Mouse (Mus musculus) liver, adult 2 months (tissue): ENCODE measurements around the gene Unkl. TPM values are rescaled to one million over a fixed set of nuclear protein-coding genes. Genes with fewer than 3 reads are reported as not detected.

Experiments used
- DNase-seq: peaks from one replicate; pipeline ENCODE4 v3.0.0-alpha.2; 2011; ENCODE audit warnings: low read depth, low spot score; ENCODE audit errors: extremely low read depth
- H3K27ac ChIP-seq: fragments of 200-500 bp; replicated peaks from 2 replicates; pipeline ENCODE4 v1.5.1; 2012; ENCODE audit warnings: low read depth, mild to moderate bottlenecking, control low read depth, inconsistent platforms, low read length; ENCODE audit not compliant: insufficient read depth
- H3K27me3 ChIP-seq: fragments of 200-500 bp; 2 replicates; pipeline ENCODE4 v1.6.1; 2012; ENCODE audit warnings: mild to moderate bottlenecking, moderate library complexity, low read length, inconsistent platforms; ENCODE audit not compliant: control insufficient read depth, insufficient read depth
- H3K36me3 ChIP-seq: fragments of 200-500 bp; 2 replicates; pipeline ENCODE4 v1.6.1; 2012; ENCODE audit warnings: low read length, inconsistent platforms; ENCODE audit not compliant: control insufficient read depth, insufficient read depth
- H3K4me1 ChIP-seq: fragments of 200-500 bp; 2 replicates; pipeline ENCODE4 v1.6.1; 2011; ENCODE audit warnings: low read length; ENCODE audit not compliant: control insufficient read depth, insufficient read depth
- H3K4me3 ChIP-seq: fragments of 200-500 bp; 2 replicates; pipeline ENCODE4 v1.5.1; 2011; ENCODE audit warnings: low read depth, mild to moderate bottlenecking, control low read depth, low read length, moderate library complexity; ENCODE audit not compliant: insufficient read depth
- H3K79me2 ChIP-seq: fragments of 200-500 bp; 2 replicates; pipeline ENCODE4 v1.6.1; 2012; ENCODE audit warnings: inconsistent platforms, mild to moderate bottlenecking, low read length, moderate library complexity; ENCODE audit not compliant: control insufficient read depth, insufficient read depth
- H3K9ac ChIP-seq: fragments of 200-500 bp; 2 replicates; pipeline ENCODE4 v1.6.1; 2012; ENCODE audit warnings: low read depth, mild to moderate bottlenecking, control low read depth, inconsistent platforms, low read length
- CTCF ChIP-seq: fragments of 200-500 bp; IDR thresholded peaks from 2 replicates; pipeline ENCODE4 v1.5.1; 2011; ENCODE audit warnings: low read depth, low read length, control low read depth
- POLR2A ChIP-seq: fragments of 200-500 bp; IDR thresholded peaks from 2 replicates; pipeline ENCODE4 v1.6.1; 2011; ENCODE audit warnings: low read length, control low read depth; ENCODE audit not compliant: insufficient read depth; ENCODE audit errors: extremely low read depth
- WGBS: fragments of 180-500 bp; shearing (Covaris S2); methylation state at CpG from one replicate; pipeline ENCODE4 v1.1.7; 2018; 5-methylcytosine and 5-hydroxymethylcytosine counted together
- polyA plus RNA-seq: library from polyadenylated mRNA; depleted of rRNA; stranded (reverse); fragments of >200 nt; gene quantifications from 2 replicates; pipeline ENCODE4 v1.2.3, GENCODE M21; 2012
- total RNA-seq: library from RNA; depleted of rRNA; stranded (reverse); fragments of >200 nt; gene quantifications from 2 replicates; pipeline ENCODE4 v1.2.3, GENCODE M21; 2014

The Unkl gene
- total and polyA plus RNA-seq, 2 experiments = 9.4 to 28.0 TPM

DNA sequence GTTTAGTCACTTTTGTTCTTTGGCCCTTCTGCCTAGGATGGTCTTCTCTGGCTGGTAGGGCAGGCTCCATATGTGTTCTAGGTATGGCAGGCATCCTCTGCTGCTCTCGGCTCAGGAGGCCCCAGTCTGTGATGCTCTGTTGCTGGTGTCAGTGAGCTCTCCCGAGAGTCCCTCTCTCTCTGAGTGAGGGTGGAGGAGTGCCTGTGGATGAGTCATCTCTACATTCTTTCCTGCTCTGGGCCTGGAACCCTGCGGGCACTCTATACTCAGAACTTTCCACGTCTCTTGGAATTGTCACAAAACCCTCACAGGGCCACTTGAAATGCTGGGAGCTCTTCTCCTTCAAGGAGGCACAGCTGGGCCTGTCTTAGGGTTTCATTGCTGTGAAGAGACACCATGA lies 23.5 kb downstream of the Unkl start:
- TF ChIP-seq POLR2A = no peak
- TF ChIP-seq CTCF = no peak
- Histone ChIP-seq H3K4me1 (no peaks in the 10 kb centered on the region), H3K79me2 (no peaks in the 10 kb centered on the region), H3K27me3 (no peaks in the 10 kb centered on the region), H3K9ac (no peak overlapping the region), H3K36me3 (peaks cover 20% of the 10 kb centered on the region), H3K4me3 (no peak overlapping the region), H3K27ac (no peak overlapping the region)
- 89% methylated on average over 4 of the region's 4 CpGs for WGBS
- no peak for DNase-seq

DNA sequence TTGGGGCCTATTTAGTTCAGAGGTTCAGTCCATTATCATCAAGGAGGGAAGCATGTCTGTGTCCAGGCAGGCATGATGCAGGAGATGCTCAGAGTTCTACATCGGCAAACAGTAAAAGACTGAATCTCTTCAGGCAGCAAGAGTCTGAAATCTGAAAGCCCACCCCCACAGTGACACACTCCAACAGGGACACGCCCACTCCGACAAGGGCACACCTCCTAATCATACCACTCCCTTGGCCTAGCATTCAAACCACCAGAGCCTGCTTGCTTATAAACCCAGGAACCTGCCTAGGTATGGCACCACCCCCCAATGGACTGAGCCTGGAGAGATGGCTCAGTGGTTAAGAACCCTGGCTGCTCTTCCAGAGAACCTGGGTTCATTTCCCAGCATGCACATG lies 27.2 kb downstream of the Unkl start:
- Histone ChIP-seq H3K27ac (no peak overlapping the region), H3K27me3 (no peaks in the 10 kb centered on the region), H3K9ac (no peak overlapping the region), H3K79me2 (no peaks in the 10 kb centered on the region), H3K36me3 (peaks cover 12% of the 10 kb centered on the region), H3K4me3 (no peak overlapping the region), H3K4me1 (no peaks in the 10 kb centered on the region)
- no peak for TF ChIP-seq CTCF
- no peak for TF ChIP-seq POLR2A
- 90% methylated on average over 3 of the region's 3 CpGs for WGBS
- DNase-seq = no peak

- Histone ChIP-seq H3K4me1 (peaks cover 17% of the 10 kb centered on the region), H3K4me3 (no peak overlapping the region), H3K9ac (no peak overlapping the region), H3K27ac (no peak overlapping the region), H3K36me3 (peaks cover 5% of the 10 kb centered on the region), H3K79me2 (peaks cover 12% of the 10 kb centered on the region; the same call in 1 of the 2 replicates), H3K27me3 (no peaks in the 10 kb centered on the region)
- no peak for TF ChIP-seq POLR2A
- no peak for TF ChIP-seq CTCF
- 94% methylated on average over 9 of the region's 9 CpGs for WGBS
- DNase-seq = no peak
Measured at GRCm38 (mm10) chr17:25218967-25219366, 30.8 kb downstream of the Unkl start.

DNA sequence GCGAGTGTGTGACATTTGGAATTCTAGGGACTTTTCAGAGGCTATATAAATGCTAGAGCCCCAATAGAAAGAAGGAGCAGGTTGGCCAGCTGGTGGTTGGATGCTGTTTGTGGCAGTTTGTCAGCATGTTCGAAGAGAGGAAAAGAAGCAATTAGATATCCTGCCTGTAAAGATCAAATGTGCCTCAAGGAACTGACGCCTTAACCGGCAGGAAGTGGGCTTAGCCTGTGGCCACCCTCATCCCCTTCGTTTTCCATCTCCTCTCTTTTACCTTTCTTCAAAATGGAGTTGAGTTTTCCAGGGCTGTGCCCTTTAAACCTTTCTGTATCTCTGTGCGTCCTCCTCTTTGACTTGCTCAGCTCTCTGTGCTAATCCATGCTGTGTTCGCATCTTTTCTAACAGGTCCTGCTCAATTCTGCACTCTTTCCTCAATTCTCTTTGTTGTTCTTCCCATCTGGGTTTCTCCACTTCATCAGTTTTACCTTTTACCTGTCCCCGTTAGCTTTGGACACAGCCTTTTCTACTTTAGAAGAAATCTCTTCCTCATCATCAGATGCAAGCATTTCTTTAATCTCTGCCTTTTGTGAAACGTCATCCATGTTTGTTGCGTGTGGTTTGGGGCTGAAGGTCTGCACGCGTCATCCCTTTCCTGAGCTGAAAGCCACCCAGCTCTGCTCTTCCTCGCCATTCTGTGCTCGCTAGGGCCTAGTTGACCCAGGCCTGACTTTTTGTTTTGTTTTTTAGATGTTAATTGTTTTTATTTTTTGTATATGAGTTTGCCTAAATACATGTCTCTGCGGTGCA lies 31.5 kb downstream of the Unkl start:
- WGBS = 94% methylated on average over 15 of the region's 15 CpGs
- TF ChIP-seq POLR2A (no peak), CTCF (no peak)

GRCm38 (mm10) chr17:25220746-25221145 lies 32.5 kb downstream of the Unkl start:
- Histone ChIP-seq H3K27me3 (no peaks in the 10 kb centered on the region), H3K79me2 (peaks cover 23% of the 10 kb centered on the region), H3K36me3 (0 out of 2 replicates have a peak, but pooled peaks cover 1% of the 10 kb centered on the region), H3K27ac (peak overlapping the region; percentile 79), H3K4me3 (no peak overlapping the region), H3K9ac (peak overlapping the region; percentile 37; the same call in 1 of the 2 replicates), H3K4me1 (peaks cover 21% of the 10 kb centered on the region)
- TF ChIP-seq CTCF (no peak), POLR2A (no peak)
- DNase-seq = peak; percentile 82
- WGBS = 31% methylated on average over 1 of the region's 1 CpGs

More for the DNA sequence above, 31.5 kb downstream of the Unkl start:
- DNase-seq = no peak
- H3K9ac ChIP-seq = no peak overlapping the region
- H3K4me3 ChIP-seq = no peak overlapping the region
- no peaks in the 10 kb centered on the region for H3K27me3 ChIP-seq
- H3K27ac ChIP-seq = no peak overlapping the region
- H3K4me1 ChIP-seq = peaks cover 21% of the 10 kb centered on the region
- peaks cover 18% of the 10 kb centered on the region; the same call in 1 of the 2 replicates for H3K79me2 ChIP-seq
- H3K36me3 ChIP-seq = 0 out of 2 replicates have a peak, but pooled peaks cover 1% of the 10 kb centered on the region
